Mouse (Mus musculus) ovary, adult 2 months (tissue): Measurements from ENCODE around the gene Tmem229a. TPM values are rescaled to one million over a fixed set of nuclear protein-coding genes. Genes with fewer than 3 reads are reported as not detected.

Experiments
- polyA plus RNA-seq: library from polyadenylated mRNA; depleted of rRNA; stranded (reverse); fragments of >200 nt; gene quantifications from 2 replicates; pipeline ENCODE4 v1.2.3, GENCODE M21; 2012; rRNA removed

Gene Tmem229a
- 1.1 and 2.8 TPM in 2 replicates for polyA plus RNA-seq

GRCm38 (mm10) chr6:24955946-24956585 lies at the start of gene Tmem229a:
Gene Tmem229a, minus strand, starts transcription at chr6:24956297.

Other genes starting within 250 kb of the Tmem229a start
- gene Hyal6, start 223.1 kb downstream of the Tmem229a start, polyA plus RNA-seq = not detected in 2 replicates
- not detected in 2 replicates for gene Hyal4, start 208.0 kb downstream of the Tmem229a start, polyA plus RNA-seq
- not detected in 2 replicates for gene Spam1, start 165.1 kb downstream of the Tmem229a start, polyA plus RNA-seq
- gene Hyal5, start 98.3 kb downstream of the Tmem229a start, polyA plus RNA-seq = not detected in 2 replicates